Mouse (Mus musculus) urinary bladder, postnatal 4 days (tissue): ENCODE measurements around the gene Lgr4.

Source experiments
- DNase-seq, 2 experiments: peaks; one replicate each; pipeline ENCODE4 v3.0.0; 2021 to 2022; ENCODE audit warnings: low spot score in 2 of 2

The Lgr4 gene

GRCm38 (mm10) chr2:109976181-109976580 lies 58.7 kb downstream of the Lgr4 start:
- no peak for DNase-seq

DNA sequence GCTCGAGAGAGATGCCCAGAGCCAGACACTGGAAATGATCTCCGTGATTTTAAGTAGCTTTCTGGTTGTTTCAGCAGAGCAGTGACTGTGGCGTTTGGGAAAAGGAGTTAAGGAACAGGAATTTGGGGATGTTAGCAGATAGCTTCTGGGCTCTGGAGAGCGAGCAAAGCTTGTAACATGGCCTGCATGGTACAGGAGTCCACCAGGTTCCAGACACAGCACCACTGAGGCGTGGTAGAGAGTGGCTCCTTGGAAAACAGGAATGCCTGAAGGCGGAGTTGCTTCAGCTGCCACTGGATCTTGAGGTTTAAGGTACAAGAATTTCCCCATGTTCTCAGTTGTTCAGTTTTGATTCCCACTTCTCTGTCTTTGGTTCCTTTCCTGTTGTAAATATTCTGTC lies 59.9 kb downstream of the Lgr4 start:
- no peak for DNase-seq

DNA sequence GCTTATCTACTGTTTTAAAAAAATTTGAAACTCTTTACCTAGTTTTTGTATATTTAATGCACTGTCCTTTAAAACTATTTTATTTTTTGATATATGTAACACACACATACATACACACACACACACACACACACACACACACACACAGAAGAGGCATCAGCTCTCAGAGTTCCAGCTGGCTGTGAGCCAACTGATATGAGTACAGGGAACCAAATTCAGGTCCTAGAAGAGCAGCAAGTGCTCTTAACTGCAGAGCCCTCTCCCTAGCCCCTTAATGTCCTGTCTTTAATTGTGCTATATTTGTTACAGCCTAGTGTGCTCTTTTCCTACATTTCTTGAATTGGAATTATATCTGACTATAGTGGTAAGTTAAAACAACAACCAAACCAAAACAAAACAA lies 61.8 kb downstream of the Lgr4 start:
- no peak for DNase-seq

DNA sequence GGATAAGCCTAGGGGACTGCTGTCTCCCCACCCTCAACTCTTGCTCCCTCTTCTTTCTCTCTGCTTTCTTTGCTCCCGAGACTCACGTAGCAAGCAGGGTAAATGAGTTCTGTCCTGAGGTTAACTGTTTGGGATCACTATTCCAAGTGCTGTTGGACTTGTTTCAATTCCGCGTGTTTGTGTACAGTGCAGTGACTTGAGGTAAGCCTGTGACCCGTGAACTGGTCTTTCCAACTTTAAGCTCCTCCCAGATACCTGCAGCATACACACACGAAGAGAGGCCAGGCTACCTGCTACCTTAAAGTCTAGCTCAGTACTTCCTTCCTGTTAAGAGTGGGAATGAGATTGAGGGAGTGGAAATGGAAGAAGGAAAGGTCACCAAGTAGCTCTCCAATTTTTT lies 66.0 kb downstream of the Lgr4 start:
- no peak for DNase-seq

GRCm38 (mm10) chr2:109984930-109985329 lies 67.5 kb downstream of the Lgr4 start:
- no peak for DNase-seq

DNA sequence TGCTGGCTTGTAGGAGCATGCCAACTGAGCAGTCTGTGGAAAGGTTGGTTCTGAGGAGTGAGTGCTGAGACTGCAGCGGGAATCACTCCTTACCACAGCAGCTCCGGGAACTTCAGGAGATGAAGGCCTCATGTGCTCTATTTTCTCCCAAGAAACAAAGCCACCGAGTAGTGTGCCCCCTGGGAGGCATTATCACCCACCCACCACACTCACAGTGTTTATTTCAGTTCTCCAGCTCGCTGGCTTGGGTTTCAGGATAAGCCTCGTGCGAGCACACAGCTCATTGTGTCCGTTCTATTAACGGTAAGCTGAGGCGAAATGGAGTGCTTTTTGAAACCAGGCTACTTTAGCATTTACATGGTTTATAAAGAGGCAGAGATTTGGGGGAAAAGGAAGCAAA lies 68.1 kb downstream of the Lgr4 start:
- DNase-seq = no peak

DNA sequence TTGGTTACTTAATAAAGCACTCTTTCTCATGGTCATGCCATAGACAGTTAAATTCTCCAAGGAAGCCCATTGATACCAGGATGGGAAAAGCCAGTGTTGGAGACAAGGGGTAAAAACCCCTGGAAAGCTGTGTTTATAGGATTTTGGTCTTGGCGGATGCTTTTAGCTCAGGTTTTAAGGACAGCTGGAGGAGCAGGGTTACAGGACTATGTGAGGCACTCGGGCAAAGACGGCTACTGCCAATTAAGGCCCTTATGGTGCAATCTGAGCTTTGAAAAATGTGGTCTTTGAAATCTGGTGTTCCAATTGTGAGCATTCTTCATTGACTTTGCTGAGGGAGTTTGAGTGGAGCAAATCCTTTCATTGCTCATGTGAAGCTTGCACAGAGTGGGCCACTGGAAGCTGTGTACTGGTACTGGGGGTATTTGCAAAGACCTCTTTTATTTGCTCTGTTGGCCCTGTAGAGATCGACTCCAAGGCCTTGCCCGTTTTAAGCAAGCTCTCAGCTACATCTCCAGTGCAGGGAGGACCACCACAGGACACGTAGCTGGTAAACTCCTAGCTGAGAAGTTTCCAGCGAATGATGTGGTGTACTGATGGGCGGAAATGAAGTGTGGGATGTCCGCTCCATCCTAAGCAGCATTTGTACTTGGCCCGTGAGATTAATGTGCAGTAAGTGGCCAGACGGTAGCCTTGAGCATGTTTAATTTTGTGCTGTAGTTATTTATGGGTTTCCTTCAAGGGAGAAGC lies 68.8 kb downstream of the Lgr4 start:
- no peak for DNase-seq

DNA sequence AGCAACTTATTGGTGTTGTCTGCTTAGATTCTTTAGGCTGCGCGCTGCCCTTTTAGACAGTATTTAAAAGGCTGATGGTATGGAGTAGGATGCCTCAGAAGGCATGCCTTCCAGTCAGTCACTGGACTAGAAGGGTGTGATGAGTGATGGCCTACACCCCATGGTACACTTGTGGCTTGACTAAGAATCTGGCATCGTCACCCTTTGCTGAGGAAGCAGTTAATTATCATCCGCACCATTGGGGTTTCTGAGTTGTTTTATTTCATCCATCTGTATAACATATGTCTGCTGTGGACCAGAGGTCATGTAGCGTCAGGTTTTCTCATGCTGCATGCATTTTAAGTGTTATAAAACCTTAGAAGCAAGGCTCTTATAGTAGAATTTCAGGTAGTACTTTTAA lies 70.5 kb downstream of the Lgr4 start:
- DNase-seq = no peak

DNA sequence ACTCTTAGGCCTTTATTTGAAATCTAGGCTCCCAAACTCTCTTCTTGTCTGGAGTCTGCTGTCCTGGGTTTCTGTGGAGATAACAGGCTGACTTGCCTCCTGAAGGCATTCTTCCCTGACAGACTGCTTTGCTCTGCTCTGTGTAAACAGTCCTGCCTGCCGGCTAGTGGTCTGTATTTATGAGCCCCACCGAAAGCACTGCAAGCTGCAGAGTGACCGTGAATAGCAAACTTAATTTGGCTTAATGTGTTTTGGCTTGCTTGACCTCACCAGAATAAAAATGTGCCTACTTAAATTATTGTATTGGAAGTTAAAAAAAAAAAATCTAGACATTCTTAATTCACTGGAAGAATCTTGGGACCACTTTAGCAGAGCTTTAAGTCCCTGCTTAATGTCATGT lies 71.7 kb downstream of the Lgr4 start:
- no peak for DNase-seq

DNA sequence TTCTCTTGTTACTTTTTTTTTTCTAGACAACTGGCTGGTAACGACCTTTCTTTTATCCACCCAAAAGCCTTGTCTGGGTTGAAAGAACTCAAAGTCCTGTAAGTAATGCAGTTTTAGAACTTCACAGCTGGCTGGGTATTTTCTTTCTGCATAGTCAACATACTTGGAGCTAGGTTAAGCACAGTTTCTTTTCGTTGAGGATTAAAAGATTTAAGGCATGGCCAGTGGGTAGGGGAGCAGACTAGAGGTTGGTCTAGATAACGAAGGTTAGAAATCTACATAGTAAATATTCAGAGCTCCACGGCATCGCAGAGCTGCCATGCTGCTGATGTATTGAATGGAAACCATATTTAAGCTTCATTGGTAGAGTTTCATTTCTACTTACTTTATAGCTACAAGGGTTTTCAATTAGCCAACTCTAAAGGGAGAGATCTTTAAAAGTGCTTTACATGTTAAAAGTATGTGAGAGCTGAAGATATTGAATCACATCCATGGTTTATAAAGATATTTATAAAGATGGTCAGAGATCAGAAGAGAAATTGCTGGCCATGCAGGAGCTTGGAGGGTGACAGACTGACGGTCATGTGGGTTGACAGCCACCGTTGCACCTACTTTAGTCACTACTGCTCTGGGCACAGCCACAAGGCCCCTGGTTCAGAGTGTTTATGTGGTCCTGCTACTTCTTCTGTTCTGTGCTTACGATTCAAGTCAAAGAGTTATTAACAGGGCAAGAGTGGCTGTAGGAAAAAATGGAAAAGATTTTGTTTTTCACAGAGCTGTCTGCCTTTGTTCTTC lies 72.4 kb downstream of the Lgr4 start:
- DNase-seq = no peak

DNA sequence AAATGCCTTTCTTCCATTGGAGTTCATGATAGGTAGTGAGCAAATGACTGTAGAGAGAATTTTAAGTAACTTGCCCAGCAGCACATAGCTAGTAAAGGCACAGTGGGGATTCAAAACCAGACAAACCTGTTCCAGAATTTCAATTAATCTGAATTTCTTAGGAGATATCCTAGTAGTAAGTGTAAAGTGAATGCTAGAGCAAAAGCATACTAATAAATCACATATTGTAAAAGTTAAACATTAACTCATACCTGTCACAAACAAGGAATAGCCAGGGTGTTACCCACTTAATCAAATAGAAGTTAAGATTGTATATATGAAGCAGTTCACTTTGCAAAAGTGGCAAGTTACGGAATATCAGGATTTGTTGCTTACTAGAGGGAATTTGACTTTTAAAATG lies 74.3 kb downstream of the Lgr4 start:
- no peak for DNase-seq

GRCm38 (mm10) chr2:109992448-109993073 lies 75.1 kb downstream of the Lgr4 start:
- DNase-seq = no peak

GRCm38 (mm10) chr2:109993404-109993803 lies 76.0 kb downstream of the Lgr4 start:
- DNase-seq = no peak

- DNase-seq = no peak
Observed at GRCm38 (mm10) chr2:109995061-109995460, 77.6 kb downstream of the Lgr4 start.

DNA sequence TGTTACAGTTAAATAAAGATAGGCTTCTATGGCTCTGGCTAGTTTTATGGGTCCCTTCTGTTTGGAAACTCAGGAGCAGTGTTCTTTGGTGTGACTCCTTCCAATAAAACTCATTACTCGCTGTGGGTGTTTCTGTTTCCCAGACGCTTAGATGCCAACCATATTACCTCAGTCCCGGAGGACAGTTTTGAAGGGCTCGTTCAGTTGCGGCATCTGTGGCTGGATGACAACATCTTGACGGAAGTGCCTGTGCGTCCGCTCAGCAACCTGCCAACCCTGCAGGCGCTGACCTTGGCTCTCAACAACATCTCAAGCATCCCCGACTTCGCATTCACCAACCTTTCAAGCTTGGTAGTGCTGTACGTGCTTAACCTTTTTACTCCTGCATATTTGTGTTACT lies 79.0 kb downstream of the Lgr4 start:
- DNase-seq = no peak

GRCm38 (mm10) chr2:110004668-110005067 lies 87.2 kb downstream of the Lgr4 start:
- DNase-seq = no peak

- no peak for DNase-seq
Observed at GRCm38 (mm10) chr2:110005164-110005563, 87.7 kb downstream of the Lgr4 start.

DNA sequence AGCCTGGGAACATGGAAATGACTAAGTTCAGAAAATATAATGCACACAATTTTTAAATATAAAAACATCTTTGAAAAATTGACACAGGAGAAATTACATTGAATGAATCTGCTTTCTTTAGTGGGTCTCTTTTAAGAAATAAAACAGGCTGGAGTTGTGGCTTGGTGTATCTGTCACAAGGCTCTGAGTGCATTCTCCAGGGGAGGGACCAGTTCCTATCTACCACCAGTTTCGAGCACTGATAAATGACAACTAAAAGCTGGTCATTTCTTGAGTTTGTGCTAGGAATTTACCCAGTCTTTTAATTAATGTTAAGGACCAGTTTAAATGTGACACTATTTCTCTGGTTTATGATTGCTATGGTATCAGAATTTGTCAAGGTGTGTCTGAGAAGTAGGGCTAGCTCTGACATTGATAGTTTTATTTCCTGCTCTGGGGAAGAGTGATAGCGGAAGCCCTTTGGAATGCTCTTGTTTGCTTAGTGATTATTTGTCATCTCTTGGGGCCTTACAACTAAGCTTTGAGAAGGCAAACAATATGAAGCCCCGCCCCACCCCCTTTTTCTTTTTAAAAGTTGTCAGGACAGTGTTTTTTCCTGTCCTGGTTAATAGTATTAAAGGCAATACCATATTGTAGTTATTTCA lies 88.3 kb downstream of the Lgr4 start:
- no peak for DNase-seq

DNA sequence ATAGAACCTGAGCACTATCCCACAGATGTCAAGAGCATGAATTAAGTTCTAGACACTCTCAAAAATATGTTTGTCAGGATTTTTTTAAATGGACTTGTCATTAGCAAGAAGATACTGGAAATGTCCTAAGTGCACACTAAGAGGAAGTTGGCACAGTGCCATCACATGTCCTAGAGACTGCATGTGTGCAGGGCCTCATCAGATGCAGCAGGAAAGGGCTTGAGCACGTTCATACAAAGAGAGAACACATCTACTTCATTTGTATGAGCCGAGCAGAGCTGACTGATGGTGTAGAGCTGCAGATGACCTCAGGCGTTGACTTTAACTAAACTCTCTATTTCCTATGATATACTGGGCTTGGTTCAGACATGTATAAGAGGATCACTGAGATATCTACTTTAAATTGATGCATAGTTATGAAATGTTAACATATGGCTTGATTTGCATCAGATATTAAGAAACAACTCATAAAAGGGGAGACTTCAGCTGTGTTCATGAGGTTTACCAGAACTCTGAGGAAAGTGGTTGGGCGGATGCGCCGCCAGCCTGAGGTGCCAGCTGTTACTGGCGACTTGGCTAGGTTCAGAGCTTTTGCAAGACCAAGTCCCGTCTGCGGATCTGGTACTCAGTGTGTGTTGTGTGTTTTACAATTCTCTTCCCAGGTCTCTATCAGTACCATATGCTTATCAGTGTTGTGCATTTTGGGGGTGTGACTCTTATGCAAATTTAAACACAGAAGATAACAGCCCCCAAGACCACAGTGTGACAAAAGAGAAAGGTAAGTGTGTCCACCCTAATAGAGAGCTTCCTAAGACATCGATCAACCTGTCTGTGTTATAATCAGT lies 90.2 kb downstream of the Lgr4 start:
- DNase-seq = no peak

GRCm38 (mm10) chr2:110009449-110009848 lies 92.0 kb downstream of the Lgr4 start:
- DNase-seq = no peak

- DNase-seq = no peak
Observed at GRCm38 (mm10) chr2:110012184-110012725, 94.8 kb downstream of the Lgr4 start.
